Mouse (Mus musculus): ENCODE results near the gene Gm26558.

Gene Gm26558

GRCm38 (mm10) chr2:70660887-70661714 is 807 bp downstream of the Gm26558 start, which contains the start of gene Gorasp2:
TSS of gene Gorasp2 (plus strand) at chr2:70661576.
- in situ Hi-C loops (cut with MboI; ENCODE audit: low pct_unique_long_range_greater_than_20kb in 1 of 2, low sequenced_read_pairs in 2 of 2, unreplicated experiment in 1 of 2) = no loop called here

GRCm38 (mm10) chr2:70657083-70657482 is 4.8 kb downstream of the Gm26558 start:
- in situ Hi-C loops (cut with MboI; ENCODE audit: low pct_unique_long_range_greater_than_20kb in 1 of 2, low sequenced_read_pairs in 2 of 2, unreplicated experiment in 1 of 2) = no loop called here

DNA sequence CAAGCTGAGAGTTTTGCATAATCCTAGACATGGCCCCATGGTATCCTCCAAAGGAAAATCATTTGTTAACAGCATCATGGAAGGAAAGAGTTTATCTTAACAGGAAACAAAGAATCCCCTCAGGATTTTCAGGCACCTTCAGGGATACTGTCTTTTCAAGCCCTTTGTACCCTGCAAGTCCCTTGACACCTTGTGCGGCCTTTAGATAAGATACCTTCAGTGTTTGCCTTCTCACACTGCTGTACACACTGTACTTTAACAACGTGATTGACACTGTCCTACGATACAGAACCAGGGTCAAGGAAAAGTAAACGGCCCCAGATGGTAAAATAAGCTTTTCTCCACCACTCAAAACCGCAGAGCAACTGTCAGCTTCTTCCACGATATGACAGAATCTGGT is 10.1 kb downstream of the Gm26558 start:
- in situ Hi-C loops (cut with MboI; ENCODE audit: low pct_unique_long_range_greater_than_20kb in 1 of 2, low sequenced_read_pairs in 2 of 2, unreplicated experiment in 1 of 2) = no loop called here

DNA sequence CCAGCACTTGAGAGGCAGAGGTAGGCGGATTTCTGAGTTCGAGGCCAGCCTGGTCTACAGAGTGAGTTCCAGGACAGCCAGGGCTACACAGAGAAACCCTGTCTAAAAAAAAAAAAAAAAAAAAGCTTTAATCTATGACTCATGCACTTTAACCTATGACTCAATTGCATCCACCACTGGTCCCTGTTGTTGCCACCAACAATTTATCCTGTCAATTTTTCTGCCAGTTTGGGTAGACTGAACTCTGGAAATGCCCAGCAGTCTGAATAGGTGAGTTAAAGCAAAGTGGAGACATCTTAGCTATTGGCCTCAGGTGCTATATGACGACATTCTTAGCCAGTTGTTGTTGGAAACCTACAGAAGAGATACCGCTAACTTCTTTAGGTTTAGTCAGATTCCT is 12.4 kb downstream of the Gm26558 start:
- in situ Hi-C loops (cut with MboI; ENCODE audit: low pct_unique_long_range_greater_than_20kb in 1 of 2, low sequenced_read_pairs in 2 of 2, unreplicated experiment in 1 of 2) = no loop called here

GRCm38 (mm10) chr2:70648271-70648670 is 13.6 kb downstream of the Gm26558 start:
- in situ Hi-C loops (cut with MboI; ENCODE audit: low pct_unique_long_range_greater_than_20kb in 1 of 2, low sequenced_read_pairs in 2 of 2, unreplicated experiment in 1 of 2) = no loop called here

- in situ Hi-C loops (cut with MboI; ENCODE audit: low pct_unique_long_range_greater_than_20kb in 1 of 2, low sequenced_read_pairs in 2 of 2, unreplicated experiment in 1 of 2) = no loop called here
Measured at GRCm38 (mm10) chr2:70647681-70648080, 14.2 kb downstream of the Gm26558 start.

GRCm38 (mm10) chr2:70645266-70645780 is 16.6 kb downstream of the Gm26558 start:
- in situ Hi-C loops (cut with MboI; ENCODE audit: low pct_unique_long_range_greater_than_20kb in 1 of 2, low sequenced_read_pairs in 2 of 2, unreplicated experiment in 1 of 2) = no loop called here

DNA sequence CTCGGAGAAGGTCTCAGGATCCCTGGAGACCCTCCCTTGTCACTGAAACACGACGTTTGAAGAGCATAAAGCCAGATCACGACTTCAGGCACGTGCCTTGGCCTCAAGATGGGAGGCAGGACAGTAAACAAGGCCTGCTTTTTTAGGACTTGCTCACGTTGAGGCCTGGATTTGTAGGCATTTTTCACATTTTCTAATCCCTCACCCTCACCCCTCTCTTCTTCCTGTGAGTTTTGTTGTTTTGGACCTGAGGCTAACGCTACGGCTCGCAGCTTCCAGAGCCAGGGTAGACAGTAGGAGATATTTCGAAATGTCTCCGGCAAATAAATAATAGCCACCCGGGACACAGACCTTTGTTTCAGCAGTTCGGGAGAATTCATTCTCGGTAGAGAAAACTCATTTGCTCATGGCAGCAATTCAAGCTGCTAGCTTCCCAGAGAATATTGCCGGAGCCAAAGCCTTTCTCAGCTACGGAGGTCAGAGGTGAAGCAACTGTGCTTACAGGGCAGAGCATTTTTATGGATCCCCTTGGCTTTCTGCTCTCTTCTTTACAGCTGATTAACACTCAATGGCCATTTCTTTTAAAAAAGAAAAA is 18.8 kb downstream of the Gm26558 start:
- in situ Hi-C loops (cut with MboI; ENCODE audit: low pct_unique_long_range_greater_than_20kb in 1 of 2, low sequenced_read_pairs in 2 of 2, unreplicated experiment in 1 of 2) = no loop called here

GRCm38 (mm10) chr2:70640968-70641367 is 20.9 kb downstream of the Gm26558 start:
- in situ Hi-C loops (cut with MboI; ENCODE audit: low pct_unique_long_range_greater_than_20kb in 1 of 2, low sequenced_read_pairs in 2 of 2, unreplicated experiment in 1 of 2) = no loop called here

- in situ Hi-C loops (cut with MboI; ENCODE audit: low pct_unique_long_range_greater_than_20kb in 1 of 2, low sequenced_read_pairs in 2 of 2, unreplicated experiment in 1 of 2) = no loop called here
Measured at GRCm38 (mm10) chr2:70634028-70634690, 27.7 kb downstream of the Gm26558 start.

GRCm38 (mm10) chr2:70632412-70632811 is 29.5 kb downstream of the Gm26558 start:
- in situ Hi-C loops (cut with MboI; ENCODE audit: low pct_unique_long_range_greater_than_20kb in 1 of 2, low sequenced_read_pairs in 2 of 2, unreplicated experiment in 1 of 2) = no loop called here

GRCm38 (mm10) chr2:70631321-70631720 is 30.6 kb downstream of the Gm26558 start:
- in situ Hi-C loops (cut with MboI; ENCODE audit: low pct_unique_long_range_greater_than_20kb in 1 of 2, low sequenced_read_pairs in 2 of 2, unreplicated experiment in 1 of 2) = no loop called here

- in situ Hi-C loops (cut with MboI; ENCODE audit: low pct_unique_long_range_greater_than_20kb in 1 of 2, low sequenced_read_pairs in 2 of 2, unreplicated experiment in 1 of 2) = no loop called here
Measured at GRCm38 (mm10) chr2:70629921-70630320, 32.0 kb downstream of the Gm26558 start.

- in situ Hi-C loops (cut with MboI; ENCODE audit: low pct_unique_long_range_greater_than_20kb in 1 of 2, low sequenced_read_pairs in 2 of 2, unreplicated experiment in 1 of 2) = no loop called here
Measured at GRCm38 (mm10) chr2:70629339-70629761, 32.6 kb downstream of the Gm26558 start.

- in situ Hi-C loops (cut with MboI; ENCODE audit: low pct_unique_long_range_greater_than_20kb in 1 of 2, low sequenced_read_pairs in 2 of 2, unreplicated experiment in 1 of 2) = no loop called here
Measured at GRCm38 (mm10) chr2:70628397-70628796, 33.5 kb downstream of the Gm26558 start.

DNA sequence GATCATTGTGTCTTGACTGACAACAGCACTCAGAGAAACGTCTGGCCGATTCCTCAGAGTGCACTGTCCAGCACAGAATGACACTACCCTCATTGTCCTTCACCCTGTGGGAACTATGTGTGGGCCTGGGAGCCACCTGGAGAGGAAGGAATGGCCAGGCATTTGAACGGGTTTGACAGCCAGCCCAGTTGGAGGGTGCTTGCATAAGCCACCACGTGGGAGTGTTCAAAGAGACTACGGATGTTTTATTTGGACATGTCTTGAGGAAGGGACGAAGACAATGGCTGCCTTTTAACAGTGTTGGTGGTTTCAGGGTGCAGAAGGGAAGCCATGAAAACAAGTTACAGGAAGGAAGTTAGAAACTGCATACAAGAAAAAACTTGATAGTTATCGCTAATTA is 36.1 kb downstream of the Gm26558 start:
- in situ Hi-C loops (cut with MboI; ENCODE audit: low pct_unique_long_range_greater_than_20kb in 1 of 2, low sequenced_read_pairs in 2 of 2, unreplicated experiment in 1 of 2) = no loop called here

GRCm38 (mm10) chr2:70622244-70622643 is 39.7 kb downstream of the Gm26558 start:
- in situ Hi-C loops (cut with MboI; ENCODE audit: low pct_unique_long_range_greater_than_20kb in 1 of 2, low sequenced_read_pairs in 2 of 2, unreplicated experiment in 1 of 2) = no loop called here

GRCm38 (mm10) chr2:70620225-70620624 is 41.7 kb downstream of the Gm26558 start:
- in situ Hi-C loops (cut with MboI; ENCODE audit: low pct_unique_long_range_greater_than_20kb in 1 of 2, low sequenced_read_pairs in 2 of 2, unreplicated experiment in 1 of 2) = no loop called here

DNA sequence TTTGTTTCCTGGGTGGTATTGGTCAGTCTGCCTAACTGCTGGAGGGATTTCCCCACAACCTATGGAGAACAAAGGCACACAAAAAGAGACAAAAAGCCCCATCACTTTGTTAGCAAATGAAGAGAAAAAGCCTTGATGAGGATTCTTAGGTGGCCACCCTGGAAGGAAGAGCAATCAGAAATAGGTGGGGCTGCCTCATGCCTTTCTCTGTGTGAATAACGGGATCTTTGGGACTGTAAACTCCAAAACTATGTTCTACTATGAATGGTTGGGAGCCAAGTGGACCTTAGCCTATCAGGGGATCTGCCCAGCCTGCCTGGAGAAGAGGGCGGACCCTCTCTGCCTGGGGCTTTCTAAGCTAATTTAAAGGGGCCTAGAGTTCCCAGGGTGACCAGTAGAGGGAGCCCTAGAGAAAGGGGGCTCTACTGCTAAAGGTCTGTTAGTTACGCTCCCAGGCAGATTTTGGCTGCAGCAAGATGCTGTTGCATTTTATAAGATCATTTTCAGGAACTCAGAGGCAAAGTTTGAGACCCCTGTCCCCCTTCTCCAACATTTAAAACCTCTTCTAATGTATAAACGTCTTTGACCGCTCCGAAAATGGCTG is 42.6 kb downstream of the Gm26558 start:
- in situ Hi-C loops (cut with MboI; ENCODE audit: low pct_unique_long_range_greater_than_20kb in 1 of 2, low sequenced_read_pairs in 2 of 2, unreplicated experiment in 1 of 2) = no loop called here

Data from mouse embryonic stem cell (cell line).